Mouse (Mus musculus) naive thymus-derived CD4-positive, alpha-beta T cell, adult 5 months (primary cell): ENCODE results near the gene Hist1h4n. TPM values are rescaled to one million over a fixed set of nuclear protein-coding genes. Genes with fewer than 3 reads are reported as not detected.

Source experiments
- polyA plus RNA-seq: library from polyadenylated mRNA; unstranded; fragments of 100-300 nt; shearing (Covaris generic); gene quantifications from one replicate; pipeline ENCODE4 v1.2.1, GENCODE M21; 2017

The Hist1h4n gene
- 31.0 TPM for polyA plus RNA-seq

DNA sequence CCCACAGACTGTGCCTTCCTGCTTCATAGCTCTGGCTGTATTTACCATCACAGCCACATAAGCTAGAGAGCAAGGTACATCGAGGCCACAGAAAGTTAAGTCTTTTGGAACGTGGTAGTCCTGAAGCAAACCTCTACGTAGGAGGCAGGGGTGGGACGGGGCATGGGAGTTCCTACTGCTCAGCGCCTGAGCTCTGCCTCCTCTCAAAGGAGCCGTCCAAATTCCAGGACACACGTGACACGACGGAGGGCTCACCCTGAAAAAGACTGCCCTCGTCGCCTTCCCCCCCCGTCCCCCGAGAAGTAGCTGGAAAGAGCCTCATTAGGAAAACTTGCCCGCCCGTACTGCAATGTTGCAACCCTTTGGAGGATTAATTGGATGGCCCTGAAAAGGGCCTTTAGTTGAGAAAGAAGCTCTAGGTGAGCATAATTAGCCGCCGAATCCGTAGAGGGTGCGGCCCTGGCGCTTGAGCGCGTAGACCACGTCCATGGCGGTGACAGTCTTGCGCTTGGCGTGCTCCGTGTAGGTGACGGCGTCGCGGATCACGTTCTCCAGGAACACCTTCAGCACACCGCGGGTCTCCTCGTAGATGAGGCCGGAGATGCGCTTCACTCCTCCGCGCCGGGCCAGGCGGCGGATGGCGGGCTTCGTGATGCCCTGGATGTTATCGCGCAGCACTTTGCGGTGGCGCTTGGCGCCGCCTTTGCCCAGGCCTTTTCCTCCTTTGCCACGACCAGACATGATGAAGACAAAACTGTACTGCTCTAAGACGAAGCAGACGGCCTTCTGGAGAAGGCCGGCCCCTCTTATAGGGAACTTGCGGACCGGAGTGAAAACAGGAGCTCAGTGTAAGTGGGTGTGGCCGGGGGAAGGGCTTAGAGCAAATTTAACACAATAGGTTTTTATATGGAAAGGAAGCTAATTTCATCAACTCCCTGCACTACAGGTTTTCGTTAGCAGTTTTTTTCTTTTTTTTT is at the start of gene Hist1h4n:
Gene Hist1h4n, minus strand, starts transcription at position 779 of the 977 bp plus-strand sequence.

GRCm38 (mm10) chr13:21833461-21833860 is 1.5 kb upstream of the Hist1h4n start, which contains the start of the genes Hist1h2ap and Hist1h2br:
Gene Hist1h2ap, minus strand, starts transcription at chr13:21833507.
Gene Hist1h2br, plus strand, starts transcription at chr13:21833743.

GRCm38 (mm10) chr13:21811539-21811938 is 20.5 kb downstream of the Hist1h4n start, which contains the start of gene Hist1h4m:
Gene Hist1h4m, plus strand, starts transcription at chr13:21811746.

GRCm38 (mm10) chr13:21810073-21810472 is 21.9 kb downstream of the Hist1h4n start, which contains the start of the genes Hist1h2bq and Hist1h2ao:
Gene Hist1h2bq, minus strand, starts transcription at chr13:21810197.
Gene Hist1h2ao, plus strand, starts transcription at chr13:21810465.

DNA sequence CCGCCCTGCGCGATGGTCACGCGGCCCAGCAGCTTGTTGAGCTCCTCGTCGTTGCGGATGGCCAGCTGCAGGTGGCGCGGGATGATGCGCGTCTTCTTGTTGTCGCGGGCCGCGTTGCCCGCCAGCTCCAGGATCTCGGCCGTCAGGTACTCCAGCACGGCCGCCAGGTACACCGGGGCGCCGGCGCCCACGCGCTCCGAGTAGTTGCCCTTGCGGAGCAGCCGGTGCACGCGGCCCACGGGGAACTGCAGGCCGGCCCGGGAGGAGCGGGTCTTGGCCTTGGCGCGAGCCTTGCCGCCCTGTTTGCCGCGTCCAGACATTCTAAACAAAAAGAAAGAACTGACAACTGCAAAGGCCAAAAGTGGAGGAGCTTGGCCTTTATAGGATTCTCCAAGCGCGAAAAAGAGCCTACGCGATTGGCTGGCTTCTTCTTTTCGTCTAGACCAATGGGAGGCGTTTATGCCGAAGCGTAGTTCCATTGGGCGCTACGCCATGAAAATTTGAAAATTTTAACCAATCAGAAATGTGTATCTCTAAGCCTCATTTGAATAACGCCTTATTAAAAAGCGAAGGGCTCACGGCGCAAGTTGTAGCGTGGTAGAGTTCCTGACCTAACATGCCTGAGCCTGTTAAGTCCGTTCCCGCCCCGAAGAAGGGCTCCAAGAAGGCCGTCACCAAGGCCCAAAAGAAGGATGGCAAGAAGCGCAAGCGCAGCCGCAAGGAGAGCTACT is 44.9 kb downstream of the Hist1h4n start, which contains the start of the genes Hist1h2an and Hist1h2bp:
Gene Hist1h2an, minus strand, starts transcription at position 320 of the 731 bp plus-strand sequence.
Gene Hist1h2bp, plus strand, starts transcription at position 563 of the 731 bp plus-strand sequence.

DNA sequence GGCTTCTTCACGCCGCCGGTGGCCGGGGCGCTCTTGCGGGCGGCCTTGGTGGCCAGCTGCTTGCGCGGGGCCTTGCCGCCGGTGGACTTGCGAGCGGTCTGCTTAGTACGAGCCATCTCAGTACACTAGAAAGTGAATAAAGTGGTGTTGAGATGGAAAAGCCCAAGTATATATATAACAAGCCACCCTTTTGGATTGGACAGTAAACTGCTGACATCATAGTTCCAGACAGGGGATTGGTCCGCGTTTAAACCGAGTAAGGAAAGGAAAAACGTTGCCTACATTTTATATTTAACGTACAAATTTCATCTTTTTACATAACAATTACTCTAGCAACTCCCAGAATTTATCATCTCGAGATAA is 48.8 kb downstream of the Hist1h4n start, which contains the start of gene Hist1h3i:
Gene Hist1h3i, minus strand, starts transcription at position 116 of the 363 bp plus-strand sequence.

Other genes with a start within 250 kb of the Hist1h4n start
- gene Olfr1362, start 218.2 kb downstream of the Hist1h4n start, polyA plus RNA-seq = not detected
- gene Olfr11, start 189.7 kb downstream of the Hist1h4n start, polyA plus RNA-seq = not detected
- gene Olfr1361, start 168.8 kb downstream of the Hist1h4n start, polyA plus RNA-seq = not detected
- not detected for gene Olfr1360, start 154.8 kb downstream of the Hist1h4n start, polyA plus RNA-seq
- gene Olfr1359, start 134.1 kb downstream of the Hist1h4n start, polyA plus RNA-seq = not detected
- not detected for gene Hist1h2bl, start 116.1 kb downstream of the Hist1h4n start, polyA plus RNA-seq
- not detected for gene Hist1h2ai, start 115.8 kb downstream of the Hist1h4n start, polyA plus RNA-seq
- 1.7 TPM for gene Hist1h3h, start 114.5 kb downstream of the Hist1h4n start, polyA plus RNA-seq
- gene Hist1h2bm, start 110.2 kb downstream of the Hist1h4n start, polyA plus RNA-seq = not detected
- gene Hist1h4j, start 97.1 kb downstream of the Hist1h4n start, polyA plus RNA-seq = 1.1 TPM
- 10.0 TPM for gene Hist1h4k, start 81.7 kb downstream of the Hist1h4n start, polyA plus RNA-seq
- 4.1 TPM for gene Hist1h2ak, start 78.4 kb downstream of the Hist1h4n start, polyA plus RNA-seq
- gene Hist1h2bn, start 78.1 kb downstream of the Hist1h4n start, polyA plus RNA-seq = 2.5 TPM
- 0.97 TPM for gene Hist1h1b, start 51.6 kb downstream of the Hist1h4n start, polyA plus RNA-seq
- 1.9 TPM for gene Hist1h3i, start 48.8 kb downstream of the Hist1h4n start, polyA plus RNA-seq
- gene Hist1h2an, start 45.0 kb downstream of the Hist1h4n start, polyA plus RNA-seq = 2.3 TPM
- not detected for gene Hist1h2bp, start 44.7 kb downstream of the Hist1h4n start, polyA plus RNA-seq
- gene Hist1h2bq, start 22.0 kb downstream of the Hist1h4n start, polyA plus RNA-seq = 6.5 TPM
- gene Hist1h2ao, start 21.7 kb downstream of the Hist1h4n start, polyA plus RNA-seq = 14.0 TPM
- 29.9 TPM for gene Hist1h4m, start 20.4 kb downstream of the Hist1h4n start, polyA plus RNA-seq
- gene Hist1h2ap, start 1.3 kb upstream of the Hist1h4n start, polyA plus RNA-seq = 68.0 TPM
- gene Hist1h2br, start 1.5 kb upstream of the Hist1h4n start, polyA plus RNA-seq = 6.1 TPM
- 0.66 TPM for gene Zfp184, start 112.9 kb upstream of the Hist1h4n start, polyA plus RNA-seq
- gene Pom121l2, start 149.0 kb upstream of the Hist1h4n start, polyA plus RNA-seq = not detected
- gene Prss16, start 177.5 kb upstream of the Hist1h4n start, polyA plus RNA-seq = 0.34 TPM
- not detected for gene Hist1h2ah, start 203.4 kb upstream of the Hist1h4n start, polyA plus RNA-seq
- not detected for gene Hist1h2bk, start 203.7 kb upstream of the Hist1h4n start, polyA plus RNA-seq
- gene Hist1h4i, start 209.2 kb upstream of the Hist1h4n start, polyA plus RNA-seq = 10.6 TPM
- not detected for gene Hist1h2ag, start 210.7 kb upstream of the Hist1h4n start, polyA plus RNA-seq
- gene Hist1h2bj, start 211.0 kb upstream of the Hist1h4n start, polyA plus RNA-seq = 2.5 TPM